Mouse (Mus musculus): Measurements from ENCODE around the gene Hpd. TPM values are rescaled to one million over a fixed set of nuclear protein-coding genes. Genes with fewer than 3 reads are reported as not detected.

Gene Hpd
- polyA plus RNA-seq, 1 experiment = not detected

DNA sequence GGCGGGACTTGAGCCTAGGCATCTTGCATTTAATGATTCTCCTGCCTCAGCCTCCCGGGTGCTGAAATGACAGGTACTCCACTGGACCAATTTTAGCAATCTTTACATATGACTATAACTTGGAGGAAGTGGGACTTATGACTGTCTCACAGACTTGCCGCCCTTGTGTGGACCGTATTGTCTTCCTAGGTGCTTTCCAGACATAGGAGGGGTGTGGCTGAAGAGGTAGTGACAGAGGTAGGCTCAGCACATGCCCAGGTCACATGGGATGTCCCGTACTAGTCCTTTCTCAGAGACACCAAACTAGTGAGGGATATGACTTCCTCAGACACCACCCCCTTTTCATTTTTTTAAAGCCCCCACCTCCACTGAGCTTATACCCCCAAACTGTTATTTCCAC is 3.7 kb downstream of the Hpd start:
- no peaks in the 10 kb centered on the region for H3K79me2 ChIP-seq (ENCODE audit: control insufficient read depth, insufficient read depth)
- no peaks in the 10 kb centered on the region for H3K36me3 ChIP-seq (ENCODE audit: control insufficient read depth, insufficient read depth)
- no peaks in the 10 kb centered on the region for H3K79me3 ChIP-seq (ENCODE audit: low read depth)
- H3ac ChIP-seq (ENCODE audit: control insufficient read depth, insufficient read length, low read depth) = no peak overlapping the region
- peaks cover 26% of the 10 kb centered on the region for H3K27me3 ChIP-seq (ENCODE audit: control insufficient read depth, insufficient read depth, insufficient read length)
- no peak for TF ChIP-seq MYOG (IDR thresholded peaks at IDR 0.05; ENCODE audit: control insufficient read depth, extremely low read depth, insufficient read length)
- no peak for TF ChIP-seq CEBPB (IDR thresholded peaks at IDR 0.05; ENCODE audit: low read depth)
- no peak for TF ChIP-seq MAX (IDR thresholded peaks at IDR 0.05)
- no peak for TF ChIP-seq MYOD1 (IDR thresholded peaks at IDR 0.05; ENCODE audit: control insufficient read depth, insufficient read length, low read depth)
- TF ChIP-seq USF1 (IDR thresholded peaks at IDR 0.05; ENCODE audit: low read depth) = no peak
- TF ChIP-seq FOSL1 (IDR thresholded peaks at IDR 0.05; ENCODE audit: insufficient read depth, low read length, poor library complexity, severe bottlenecking) = no peak
- no peak for TF ChIP-seq CTCF (IDR thresholded peaks at IDR 0.05; ENCODE audit: control insufficient read depth, insufficient read depth, insufficient read length)
- H3K4me3 ChIP-seq (ENCODE audit: insufficient read depth, poor library complexity, severe bottlenecking) = no peak overlapping the region

DNA sequence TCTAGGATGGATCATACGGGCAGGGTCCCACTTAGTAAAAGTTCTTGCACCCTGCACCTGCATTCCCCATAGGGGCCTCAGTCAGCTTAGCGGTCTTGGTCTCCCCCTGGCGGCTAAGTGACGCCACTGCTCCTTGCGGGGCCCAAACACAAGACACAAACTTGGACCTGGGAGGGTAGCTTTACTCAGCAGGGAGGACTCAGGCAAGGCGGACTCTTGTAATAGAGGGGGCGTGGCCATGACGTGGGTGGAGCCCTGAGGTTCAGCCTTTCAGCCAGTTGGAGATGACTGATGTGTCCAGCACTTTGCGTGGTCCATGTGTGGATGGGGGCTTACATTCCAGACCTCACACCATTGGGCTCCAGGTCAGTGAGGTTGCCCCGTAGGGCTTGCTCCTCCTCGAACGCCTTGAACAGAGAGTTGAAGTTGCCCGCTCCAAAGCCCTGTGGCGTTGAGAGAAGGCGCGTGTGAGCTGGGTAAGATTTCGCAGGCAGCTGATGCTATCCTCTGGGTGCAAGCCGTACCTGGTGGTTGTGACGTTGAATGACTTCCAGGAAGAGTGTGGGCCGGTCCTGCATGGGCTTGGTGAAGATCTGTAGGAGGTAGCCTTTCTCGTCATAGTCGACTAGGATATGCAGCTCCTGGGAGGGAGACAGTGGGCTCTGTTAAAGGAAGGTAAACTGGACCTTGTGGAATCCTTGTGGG is 10.7 kb downstream of the Hpd start:
- no peak for TF ChIP-seq MYOG (IDR thresholded peaks at IDR 0.05; ENCODE audit: control insufficient read depth, extremely low read depth, insufficient read length)
- peak; percentile 80 for TF ChIP-seq CTCF (IDR thresholded peaks at IDR 0.05; ENCODE audit: control insufficient read depth, insufficient read depth, insufficient read length)
- Histone ChIP-seq H3K36me3 (ENCODE audit: control insufficient read depth, insufficient read depth) (no peaks in the 10 kb centered on the region), H3ac (ENCODE audit: control insufficient read depth, insufficient read length, low read depth) (no peak overlapping the region), H3K27me3 (ENCODE audit: control insufficient read depth, insufficient read depth, insufficient read length) (peaks cover 8% of the 10 kb centered on the region), H3K4me3 (ENCODE audit: insufficient read depth, poor library complexity, severe bottlenecking) (no peak overlapping the region), H3K79me3 (ENCODE audit: low read depth) (no peaks in the 10 kb centered on the region), H3K79me2 (ENCODE audit: control insufficient read depth, insufficient read depth) (no peaks in the 10 kb centered on the region)

DNA sequence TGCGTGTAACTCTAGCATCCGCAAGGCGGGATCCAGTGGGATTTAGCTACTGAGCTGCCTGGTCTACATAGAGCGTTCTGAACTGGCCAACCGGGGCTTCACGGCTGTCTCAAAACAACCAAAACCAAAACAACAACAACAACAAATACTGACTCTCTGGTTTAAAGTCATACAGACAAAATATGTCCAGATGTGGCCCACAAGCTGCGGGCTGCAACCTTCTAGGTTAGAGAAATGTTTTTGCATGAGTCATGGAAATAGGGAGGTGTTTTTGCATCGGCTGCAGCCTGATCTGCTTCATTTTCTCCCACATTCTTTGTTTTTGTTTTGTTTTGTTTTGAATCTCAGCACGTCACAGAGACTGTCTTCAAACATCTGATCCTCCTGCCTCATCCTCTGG is 12.2 kb downstream of the Hpd start:
- Histone ChIP-seq H3K79me2 (ENCODE audit: control insufficient read depth, insufficient read depth) (no peaks in the 10 kb centered on the region), H3ac (ENCODE audit: control insufficient read depth, insufficient read length, low read depth) (no peak overlapping the region), H3K36me3 (ENCODE audit: control insufficient read depth, insufficient read depth) (peaks cover 9% of the 10 kb centered on the region), H3K4me3 (ENCODE audit: insufficient read depth, poor library complexity, severe bottlenecking) (no peak overlapping the region), H3K79me3 (ENCODE audit: low read depth) (no peaks in the 10 kb centered on the region), H3K27me3 (ENCODE audit: control insufficient read depth, insufficient read depth, insufficient read length) (no peaks in the 10 kb centered on the region)
- no peak for TF ChIP-seq CEBPB (IDR thresholded peaks at IDR 0.05; ENCODE audit: low read depth)
- TF ChIP-seq MAX (IDR thresholded peaks at IDR 0.05) = no peak
- TF ChIP-seq MYOG (IDR thresholded peaks at IDR 0.05; ENCODE audit: control insufficient read depth, extremely low read depth, insufficient read length) = no peak

DNA sequence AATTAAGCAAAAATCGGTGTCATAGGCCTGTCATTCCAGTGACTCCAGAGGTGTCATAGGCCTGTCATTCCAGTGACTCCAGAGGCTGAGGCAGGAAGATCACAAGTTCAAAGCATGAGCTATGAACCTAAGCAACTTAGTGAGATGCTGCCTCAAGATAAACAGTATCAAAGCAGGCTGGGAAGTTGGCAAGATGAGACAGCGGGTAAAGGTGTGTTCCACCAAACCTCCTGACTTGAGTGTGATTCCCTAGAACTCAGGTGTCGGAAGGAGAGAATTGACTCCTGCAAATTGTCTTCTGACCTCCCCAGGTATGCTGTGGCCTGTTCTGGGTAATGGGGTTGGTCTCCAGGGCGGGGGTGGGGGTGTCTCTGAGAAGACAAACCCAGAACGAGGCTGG is 13.2 kb downstream of the Hpd start, which contains the start of gene Psmd9:
Gene Psmd9 (plus strand): TSS at position 130 of the 400 bp plus-strand sequence.
- H3K36me3 ChIP-seq (ENCODE audit: control insufficient read depth, insufficient read depth) = peaks cover 9% of the 10 kb centered on the region
- H3K79me3 ChIP-seq (ENCODE audit: low read depth) = no peaks in the 10 kb centered on the region
- H3ac ChIP-seq (ENCODE audit: control insufficient read depth, insufficient read length, low read depth) = no peak within 1 kb of the TSS
- no peaks in the 10 kb centered on the region for H3K79me2 ChIP-seq (ENCODE audit: control insufficient read depth, insufficient read depth)
- TF ChIP-seq MAX (IDR thresholded peaks at IDR 0.05) (no peak), CTCF (IDR thresholded peaks at IDR 0.05; ENCODE audit: control insufficient read depth, insufficient read depth, insufficient read length) (no peak)
- no peaks in the 10 kb centered on the region for H3K27me3 ChIP-seq (ENCODE audit: control insufficient read depth, insufficient read depth, insufficient read length)
- no peak within 1 kb of the TSS for H3K4me3 ChIP-seq (ENCODE audit: insufficient read depth, poor library complexity, severe bottlenecking)

DNA sequence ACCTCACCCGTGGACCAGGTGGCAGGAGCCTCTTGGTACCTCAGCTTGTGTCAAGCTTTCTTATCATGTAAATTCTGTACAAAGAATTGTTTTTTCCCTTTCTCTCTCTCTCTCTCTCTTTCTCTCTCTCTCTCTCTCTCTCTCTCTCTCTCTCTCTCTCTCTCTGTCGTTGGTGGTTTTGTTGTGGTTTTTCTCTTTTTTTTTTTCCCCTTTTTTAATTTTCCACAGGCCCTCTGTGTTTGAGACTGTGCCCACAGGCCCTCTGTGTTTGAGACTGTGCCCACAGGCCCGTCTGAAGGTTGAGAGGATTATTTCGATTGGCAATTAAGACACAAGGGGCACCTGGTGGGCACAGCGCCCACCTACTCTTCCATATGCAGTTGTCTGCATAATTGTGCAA is 14.9 kb downstream of the Hpd start:
- TF ChIP-seq MYOD1 (IDR thresholded peaks at IDR 0.05; ENCODE audit: control insufficient read depth, insufficient read length, low read depth) (no peak), CTCF (IDR thresholded peaks at IDR 0.05; ENCODE audit: control insufficient read depth, insufficient read depth, insufficient read length) (no peak), USF1 (IDR thresholded peaks at IDR 0.05; ENCODE audit: low read depth) (no peak), MYOG (IDR thresholded peaks at IDR 0.05; ENCODE audit: control insufficient read depth, extremely low read depth, insufficient read length) (no peak), CEBPB (IDR thresholded peaks at IDR 0.05; ENCODE audit: low read depth) (no peak), FOSL1 (IDR thresholded peaks at IDR 0.05; ENCODE audit: insufficient read depth, low read length, poor library complexity, severe bottlenecking) (no peak), MAX (IDR thresholded peaks at IDR 0.05) (no peak)
- H3K36me3 ChIP-seq (ENCODE audit: control insufficient read depth, insufficient read depth) = peaks cover 23% of the 10 kb centered on the region
- no peak overlapping the region for H3K4me3 ChIP-seq (ENCODE audit: insufficient read depth, poor library complexity, severe bottlenecking)
- no peaks in the 10 kb centered on the region for H3K79me3 ChIP-seq (ENCODE audit: low read depth)
- no peak overlapping the region for H3ac ChIP-seq (ENCODE audit: control insufficient read depth, insufficient read length, low read depth)
- H3K27me3 ChIP-seq (ENCODE audit: control insufficient read depth, insufficient read depth, insufficient read length) = no peaks in the 10 kb centered on the region
- H3K79me2 ChIP-seq (ENCODE audit: control insufficient read depth, insufficient read depth) = no peaks in the 10 kb centered on the region

DNA sequence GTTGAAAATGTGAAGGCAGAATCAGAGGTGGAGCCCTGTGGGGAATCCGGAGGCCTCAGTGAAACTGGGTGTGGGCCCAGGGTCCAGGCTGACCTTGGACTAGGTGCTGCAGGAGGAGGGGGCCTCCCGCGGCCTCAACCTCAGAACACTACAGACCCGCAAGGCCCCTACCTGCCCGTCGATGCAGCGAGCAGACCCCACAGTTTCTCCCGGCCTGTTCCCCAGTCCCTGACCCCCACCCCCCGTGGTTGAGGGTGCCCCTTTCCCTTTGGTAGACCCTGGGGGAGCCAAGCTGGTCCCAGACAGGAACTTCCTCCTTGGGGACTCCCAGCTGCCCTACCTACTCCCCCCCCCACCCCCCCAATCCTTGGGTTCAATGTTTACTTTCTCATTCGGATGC is 16.1 kb downstream of the Hpd start:
- no peak overlapping the region for H3ac ChIP-seq (ENCODE audit: control insufficient read depth, insufficient read length, low read depth)
- H3K79me3 ChIP-seq (ENCODE audit: low read depth) = no peaks in the 10 kb centered on the region
- H3K4me3 ChIP-seq (ENCODE audit: insufficient read depth, poor library complexity, severe bottlenecking) = no peak overlapping the region
- H3K27me3 ChIP-seq (ENCODE audit: control insufficient read depth, insufficient read depth, insufficient read length) = no peaks in the 10 kb centered on the region
- TF ChIP-seq MYOG (IDR thresholded peaks at IDR 0.05; ENCODE audit: control insufficient read depth, extremely low read depth, insufficient read length) = no peak
- TF ChIP-seq FOSL1 (IDR thresholded peaks at IDR 0.05; ENCODE audit: insufficient read depth, low read length, poor library complexity, severe bottlenecking) = no peak
- TF ChIP-seq USF1 (IDR thresholded peaks at IDR 0.05; ENCODE audit: low read depth) = no peak
- TF ChIP-seq CEBPB (IDR thresholded peaks at IDR 0.05; ENCODE audit: low read depth) = no peak
- TF ChIP-seq CTCF (IDR thresholded peaks at IDR 0.05; ENCODE audit: control insufficient read depth, insufficient read depth, insufficient read length) = no peak
- no peak for TF ChIP-seq MYOD1 (IDR thresholded peaks at IDR 0.05; ENCODE audit: control insufficient read depth, insufficient read length, low read depth)
- no peak for TF ChIP-seq MAX (IDR thresholded peaks at IDR 0.05)
- H3K79me2 ChIP-seq (ENCODE audit: control insufficient read depth, insufficient read depth) = no peaks in the 10 kb centered on the region
- H3K36me3 ChIP-seq (ENCODE audit: control insufficient read depth, insufficient read depth) = peaks cover 27% of the 10 kb centered on the region
